In genomic region chr14:54912109-54912850, GRCm38 (mm10) we compare ENCODE assay signal across 9 mouse cellular contexts. TPM values are rescaled to one million over a fixed set of nuclear protein-coding genes. Genes with fewer than 3 reads are reported as not detected.
A peak's percentile ranks its signal among the peaks of the same experiment; 100 is the strongest.
DNase-seq lines count a peak whose midpoint lies in the region; ATAC-seq lines count a peak whose summit lies in the region.
"Had no signal": no experiment of that assay in that cellular context is flagged by ENCODE, and none has a peak within 500 bp of the region (broad histone marks: within the 10 kb centered on the region; RNA-seq: fewer than 3 reads in every experiment).

No protein-coding gene starts in this region.

- no peaks in the 10 kb centered on the region; the same call in 1 of the 2 replicates for H3K27me3 ChIP-seq in forebrain, embryonic 10.5 days (ENCODE audit: poor library complexity, severe bottlenecking)
- H3K27me3 ChIP-seq in limb, embryonic 13.5 days, result no peaks in the 10 kb centered on the region

- H3K9ac ChIP-seq in limb, embryonic 13.5 days, result peak overlapping the region; percentile 96

- H3K4me3 ChIP-seq in forebrain, embryonic 10.5 days, result peak overlapping the region; percentile 94
- peak overlapping the region; percentile 91 for H3K4me3 ChIP-seq in limb, embryonic 13.5 days
- H3K4me3 ChIP-seq: myocyte had no signal

- ATAC-seq in limb, embryonic 13.5 days (ENCODE audit: low FRiP score, low read depth), result peak; percentile 52

- 3% methylated on average over 66 of the region's 69 CpGs for WGBS in forebrain, embryonic 10.5 days
- WGBS in limb, embryonic 13.5 days, result 2% methylated on average over 52 of the region's 69 CpGs

- H3K36me3 ChIP-seq in forebrain, embryonic 10.5 days (replicated peaks), result peaks cover 69% of the 10 kb centered on the region
- peaks cover 67% of the 10 kb centered on the region for H3K36me3 ChIP-seq in limb, embryonic 13.5 days

- peak overlapping the region; percentile 94 for H3K27ac ChIP-seq in forebrain, embryonic 10.5 days
- peak overlapping the region; percentile 91 for H3K27ac ChIP-seq in limb, embryonic 13.5 days

- intact Hi-C loops in left cerebral cortex, postnatal 4 days (cut with DNase I), result no loop called here
- intact Hi-C loops in left cerebral cortex, postnatal 14 days (cut with DNase I), result no loop called here
- intact Hi-C loops in gastrocnemius, postnatal 36 days (cut with DNase I), result no loop called here

- H3K4me1 ChIP-seq in forebrain, embryonic 10.5 days, result peaks cover 38% of the 10 kb centered on the region
- peaks cover 31% of the 10 kb centered on the region for H3K4me1 ChIP-seq in limb, embryonic 13.5 days

- H3K9me3 ChIP-seq in forebrain, embryonic 10.5 days, result no peaks in the 10 kb centered on the region
- no peaks in the 10 kb centered on the region for H3K9me3 ChIP-seq in limb, embryonic 13.5 days

- H3K4me2 ChIP-seq in limb, embryonic 13.5 days (replicated peaks), result peak overlapping the region; percentile 96

- peak; percentile 68 for DNase-seq in left cerebral cortex, postnatal 4 days
- no peak for DNase-seq in left cerebral cortex, postnatal 14 days (ENCODE audit: low spot score in 2 of 2)
- DNase-seq in cerebellum, adult 9-10 months, result peak; percentile 38
- no peak for DNase-seq in forebrain, embryonic 10.5 days (ENCODE audit: extremely low spot score, low spot score)
- DNase-seq in right cerebral cortex, postnatal 25 days, result peak; percentile 40
- DNase-seq in gastrocnemius, postnatal 36 days, result no peak
- DNase-seq in spleen, postnatal 36 days (ENCODE audit: low spot score in 2 of 2), result no peak

RNA-seq across cellular contexts. Expression of gene Slc22a17, which starts 0.7 kb away (rescaled TPM):
- 100 to 1,000 TPM; 345 to 405 TPM for total RNA-seq in left cerebral cortex, postnatal 4 days (2021)
- total RNA-seq in left cerebral cortex, postnatal 14 days (2021), result 100 to 1,000 TPM; 630 to 690 TPM
- 38.8 and 40.0 TPM in 2 replicates for polyA plus RNA-seq in forebrain, embryonic 10.5 days (2016; fragmentation: Nextera tagmentation; extraction: Ambion mirVana)
- polyA plus RNA-seq in limb, embryonic 13.5 days (2015; fragmentation: Nextera tagmentation; extraction: Ambion mirVana), result 79.1 and 86.2 TPM in 2 replicates
- total RNA-seq in gastrocnemius, postnatal 36 days (2021), result 1 to 10 TPM; 1.6 to 1.7 TPM

RNA-seq across cellular contexts. Expression of gene Efs, which starts 13.6 kb away (rescaled TPM):
- 10 to 100 TPM; 15.0 to 15.9 TPM for total RNA-seq in left cerebral cortex, postnatal 4 days (2021)
- 1 to 10 TPM; 5.8 to 8.1 TPM for total RNA-seq in left cerebral cortex, postnatal 14 days (2021)
- polyA plus RNA-seq in forebrain, embryonic 10.5 days (2016; fragmentation: Nextera tagmentation; extraction: Ambion mirVana), result 38.3 and 39.0 TPM in 2 replicates
- 46.7 and 50.4 TPM in 2 replicates for polyA plus RNA-seq in limb, embryonic 13.5 days (2015; fragmentation: Nextera tagmentation; extraction: Ambion mirVana)
- 1 to 10 TPM; 2.1 to 2.5 TPM for total RNA-seq in gastrocnemius, postnatal 36 days (2021)

RNA-seq across cellular contexts. Expression of gene Pabpn1, which starts 20.0 kb away (rescaled TPM):
- 100 to 1,000 TPM; 325 to 354 TPM for total RNA-seq in left cerebral cortex, postnatal 4 days (2021)
- total RNA-seq in left cerebral cortex, postnatal 14 days (2021), result 100 to 1,000 TPM; 233 to 257 TPM
- polyA plus RNA-seq in forebrain, embryonic 10.5 days (2016; fragmentation: Nextera tagmentation; extraction: Ambion mirVana), result 168 and 174 TPM in 2 replicates
- 139 TPM in 2 replicates for polyA plus RNA-seq in limb, embryonic 13.5 days (2015; fragmentation: Nextera tagmentation; extraction: Ambion mirVana)
- 10 to 100 TPM; 51.0 to 53.2 TPM for total RNA-seq in gastrocnemius, postnatal 36 days (2021)

RNA-seq across cellular contexts. Expression of gene Il25, which starts 20.2 kb away (rescaled TPM):
- total RNA-seq in left cerebral cortex, postnatal 4 days (2021), result not detected
- not detected for total RNA-seq in left cerebral cortex, postnatal 14 days (2021)
- polyA plus RNA-seq in forebrain, embryonic 10.5 days (2016; fragmentation: Nextera tagmentation; extraction: Ambion mirVana), result not detected in 2 replicates
- polyA plus RNA-seq in limb, embryonic 13.5 days (2015; fragmentation: Nextera tagmentation; extraction: Ambion mirVana), result 0.24 and 0.27 TPM in 2 replicates
- total RNA-seq in gastrocnemius, postnatal 36 days (2021), result not detected

RNA-seq across cellular contexts. Expression of gene Cmtm5, which starts 23.8 kb away (rescaled TPM):
- total RNA-seq in left cerebral cortex, postnatal 4 days (2021), result 10 to 100 TPM in 1 of 2 experiments, 1 to 10 TPM in 1; 7.5 to 11.1 TPM
- total RNA-seq in left cerebral cortex, postnatal 14 days (2021), result 10 to 100 TPM; 38.2 to 40.8 TPM
- polyA plus RNA-seq in forebrain, embryonic 10.5 days (2016; fragmentation: Nextera tagmentation; extraction: Ambion mirVana), result 0.26 and 0.81 TPM in 2 replicates
- 16.1 and 17.6 TPM in 2 replicates for polyA plus RNA-seq in limb, embryonic 13.5 days (2015; fragmentation: Nextera tagmentation; extraction: Ambion mirVana)
- total RNA-seq in gastrocnemius, postnatal 36 days (2021), result under 1 TPM in 1 of 2 experiments, not detected in 1; 0.42 TPM
- polyA plus RNA-seq: myocyte had no signal

Comparison
In these comparisons a context has a peak if more than half of its experiments do, and no peak if none do; other contexts are left out.
1. DNase-seq: peak in left cerebral cortex, postnatal 4 days (single experiment), cerebellum, adult 9-10 months (single experiment) and right cerebral cortex, postnatal 25 days (single experiment); none in left cerebral cortex, postnatal 14 days (0 of 2), forebrain, embryonic 10.5 days (single experiment), gastrocnemius, postnatal 36 days (0 of 2) and spleen, postnatal 36 days (0 of 2).
2. RNA of gene Slc22a17, which starts 0.7 kb away (total RNA-seq): 630 to 690 TPM in left cerebral cortex, postnatal 14 days and 345 to 405 TPM in left cerebral cortex, postnatal 4 days; 1.6 to 1.7 TPM in gastrocnemius, postnatal 36 days; every median in the first group is over 100 times any median in the second.
3. RNA of gene Pabpn1, which starts 20.0 kb away (total RNA-seq): 325 to 354 TPM in left cerebral cortex, postnatal 4 days and 233 to 257 TPM in left cerebral cortex, postnatal 14 days; 51.0 to 53.2 TPM in gastrocnemius, postnatal 36 days; every median in the first group is over 4 times any median in the second.